Mouse (Mus musculus) thymus, postnatal 36 days (tissue): ENCODE measurements around the gene Ccdc24.

Experiments used
- DNase-seq, 2 experiments: peaks; one replicate each; pipeline ENCODE4 v3.0.0; 2022; ENCODE audit warnings: mixed read lengths in 2 of 2

The Ccdc24 gene

DNA sequence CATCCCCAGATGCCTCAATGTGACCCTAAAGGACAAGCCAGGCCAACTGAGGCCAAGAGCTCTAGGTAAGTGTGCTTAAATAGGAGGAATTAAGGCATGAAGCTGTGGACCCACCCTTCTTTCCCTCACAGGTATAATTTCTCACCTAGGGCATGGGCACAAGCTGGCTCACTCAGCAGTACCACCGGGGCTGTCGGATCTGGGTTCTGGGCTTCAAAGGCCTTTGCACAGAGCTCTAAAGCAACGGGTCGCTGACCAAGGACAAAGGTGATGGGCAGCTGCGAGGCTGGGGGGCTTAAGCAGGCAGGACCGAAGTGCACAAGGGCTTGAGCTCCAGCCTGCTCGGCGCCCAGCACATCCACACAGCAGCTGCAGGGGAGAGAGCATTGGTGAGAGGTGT lies 18.4 kb upstream of the Ccdc24 start:
- DNase-seq: no peak

DNA sequence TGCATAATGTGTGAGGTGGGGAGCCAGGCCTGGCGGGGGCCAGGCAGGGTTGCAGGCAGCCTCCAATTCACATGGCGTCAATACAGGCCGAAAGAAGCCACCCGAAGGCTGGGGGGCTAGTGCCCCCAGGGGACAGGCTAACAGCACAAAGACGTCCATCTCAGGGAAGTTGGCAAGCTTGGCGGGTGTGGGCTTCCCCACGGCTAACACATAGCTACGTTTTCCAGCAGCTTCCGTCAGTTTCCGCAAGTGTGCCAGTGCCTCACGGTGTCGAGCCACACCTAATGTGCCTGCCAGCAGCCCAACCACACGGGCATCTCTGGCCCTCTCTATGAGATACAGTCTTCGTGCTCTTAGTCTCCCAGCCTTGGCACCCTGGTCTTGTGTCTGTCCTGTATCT lies 17.7 kb upstream of the Ccdc24 start:
- DNase-seq: no peak

DNA sequence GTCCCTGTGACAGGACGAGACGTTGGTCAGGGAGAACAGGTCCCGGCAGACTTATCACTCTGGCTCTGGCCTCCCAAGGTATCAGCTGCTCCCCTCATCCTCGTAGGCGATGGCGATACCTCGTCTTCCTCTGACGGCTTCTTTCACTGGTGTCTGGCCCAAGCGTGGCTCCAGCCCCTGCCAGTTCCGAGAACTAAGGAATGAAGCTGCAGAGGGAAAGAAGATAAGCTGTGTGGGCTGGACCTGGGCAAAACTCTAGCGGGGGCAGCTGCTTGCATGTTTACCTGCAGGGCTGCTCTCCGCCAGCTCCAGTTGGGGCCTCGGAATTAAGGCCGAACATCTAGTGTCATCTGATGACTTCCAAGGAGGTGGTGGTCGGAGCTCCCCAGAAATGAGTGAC lies 17.1 kb upstream of the Ccdc24 start:
- DNase-seq: no peak

DNA sequence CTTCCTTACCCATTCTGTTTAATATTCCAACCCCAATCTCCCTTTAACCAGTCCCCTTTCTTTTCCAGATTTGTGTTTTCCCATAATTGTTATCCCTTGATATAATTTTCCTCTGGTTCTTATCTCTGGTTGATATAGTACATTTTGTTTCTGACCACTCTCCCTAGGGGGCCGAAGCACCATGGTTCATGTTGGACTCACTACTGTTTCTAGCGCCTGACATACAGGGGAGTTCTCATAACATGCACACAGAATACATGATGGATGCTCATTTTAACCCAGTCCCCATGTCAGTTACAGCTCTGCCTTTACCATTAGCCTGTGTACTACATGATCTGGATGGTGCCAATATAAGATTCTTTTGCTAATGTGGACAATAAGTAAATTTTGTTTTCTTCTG lies 15.6 kb upstream of the Ccdc24 start:
- DNase-seq: no peak

DNA sequence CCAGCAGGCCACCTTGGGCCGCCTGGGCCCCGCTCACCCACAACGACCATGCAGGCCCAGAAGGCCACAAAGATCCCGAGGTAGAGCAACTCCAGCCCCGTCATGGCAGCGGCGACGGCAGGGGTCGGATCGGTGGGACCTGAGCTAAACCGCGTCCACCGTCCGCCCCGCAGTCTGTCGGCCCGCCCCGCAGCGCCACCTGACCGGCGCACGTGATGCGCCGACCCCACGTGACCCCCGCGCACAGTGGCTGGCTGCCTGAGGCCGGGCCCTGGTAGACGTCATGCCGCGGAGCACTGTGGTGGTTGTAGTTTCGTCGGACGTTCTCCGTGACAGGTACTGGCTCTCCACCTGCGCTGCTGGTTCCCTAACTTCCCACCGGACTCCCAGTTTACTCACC lies 14.8 kb upstream of the Ccdc24 start, which contains the start of gene Atp6v0b:
Gene Atp6v0b, minus strand, starts transcription at position 201 of the 400 bp plus-strand sequence.
- peak; percentile 90 to 93 for DNase-seq

DNA sequence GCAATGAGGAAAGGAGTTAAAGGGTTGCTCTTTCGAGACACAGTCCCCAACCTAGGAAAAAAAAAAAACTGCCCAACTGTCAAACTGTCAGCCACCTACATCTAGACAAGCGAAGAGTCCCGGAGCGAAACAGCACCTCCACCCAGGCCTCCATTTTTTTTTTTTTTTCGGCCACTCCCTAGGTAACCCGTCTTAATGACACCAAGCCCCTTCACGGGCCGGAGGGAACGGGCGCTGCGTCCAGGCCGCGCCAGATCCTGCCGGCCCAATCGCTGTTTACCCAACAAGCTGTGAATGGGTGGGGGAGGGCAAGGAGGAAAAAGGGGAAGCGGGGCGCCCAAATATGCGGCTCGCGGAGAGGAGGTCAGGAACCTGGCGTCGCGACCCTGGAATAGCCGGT lies 14.3 kb upstream of the Ccdc24 start:
- no peak for DNase-seq

DNA sequence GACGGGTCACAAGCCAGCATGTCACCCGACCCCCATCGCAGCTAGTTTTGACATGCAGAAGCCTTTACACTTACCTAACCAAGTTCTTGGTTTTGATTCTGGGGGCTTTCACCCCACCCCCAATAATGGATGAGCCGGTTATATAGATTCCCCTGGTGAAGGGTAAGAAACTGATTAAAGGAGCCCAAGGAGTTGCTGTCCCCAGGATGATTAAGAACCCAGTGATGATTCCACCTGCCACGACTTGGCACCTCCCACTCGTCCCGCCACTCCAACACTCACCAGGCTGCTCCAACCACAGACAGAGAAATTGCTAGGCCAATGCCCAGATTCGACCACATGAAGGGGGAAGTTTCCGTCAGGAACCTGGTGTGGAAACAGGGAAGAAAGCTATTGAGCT lies 13.6 kb upstream of the Ccdc24 start:
- DNase-seq: no peak

DNA sequence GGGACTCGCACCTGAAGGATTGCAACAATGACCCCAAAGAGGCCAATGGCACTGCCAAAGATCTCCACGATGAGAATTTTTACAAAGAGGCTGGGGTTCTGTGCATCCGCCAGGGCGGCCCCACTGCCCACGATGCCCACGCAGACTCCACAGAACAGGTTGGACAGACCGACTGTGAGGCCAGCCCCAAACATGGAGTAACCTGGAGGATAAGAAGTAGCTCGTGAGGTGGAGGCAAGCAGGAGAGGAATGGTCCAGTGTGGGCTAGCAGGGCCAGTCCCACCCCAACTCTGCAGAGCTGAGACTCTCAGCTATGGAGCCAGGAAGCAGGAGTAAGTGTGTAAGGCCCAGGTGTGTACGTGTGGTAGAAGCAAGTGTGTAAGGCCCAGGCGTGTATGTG lies 12.7 kb upstream of the Ccdc24 start:
- DNase-seq: no peak

DNA sequence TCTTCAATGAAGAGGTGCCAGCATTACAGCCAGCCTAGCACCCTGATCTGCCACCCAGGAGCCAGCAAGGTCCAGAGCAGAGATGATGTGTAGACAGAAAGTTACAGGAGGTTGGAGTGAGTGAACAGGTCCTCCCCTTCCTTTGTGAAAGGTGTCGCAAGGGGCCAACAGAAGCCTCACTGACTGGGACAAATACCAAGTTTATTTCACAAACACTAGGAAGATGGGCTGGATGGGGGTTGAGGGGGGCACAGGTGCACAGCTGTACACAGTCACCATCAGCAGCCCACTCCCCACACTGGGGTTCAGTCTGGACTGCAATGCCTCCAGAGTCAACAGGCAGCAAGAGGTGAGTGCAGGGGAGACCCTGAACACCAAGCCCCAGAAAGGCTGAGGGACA lies 11.8 kb upstream of the Ccdc24 start:
- DNase-seq: no peak

DNA sequence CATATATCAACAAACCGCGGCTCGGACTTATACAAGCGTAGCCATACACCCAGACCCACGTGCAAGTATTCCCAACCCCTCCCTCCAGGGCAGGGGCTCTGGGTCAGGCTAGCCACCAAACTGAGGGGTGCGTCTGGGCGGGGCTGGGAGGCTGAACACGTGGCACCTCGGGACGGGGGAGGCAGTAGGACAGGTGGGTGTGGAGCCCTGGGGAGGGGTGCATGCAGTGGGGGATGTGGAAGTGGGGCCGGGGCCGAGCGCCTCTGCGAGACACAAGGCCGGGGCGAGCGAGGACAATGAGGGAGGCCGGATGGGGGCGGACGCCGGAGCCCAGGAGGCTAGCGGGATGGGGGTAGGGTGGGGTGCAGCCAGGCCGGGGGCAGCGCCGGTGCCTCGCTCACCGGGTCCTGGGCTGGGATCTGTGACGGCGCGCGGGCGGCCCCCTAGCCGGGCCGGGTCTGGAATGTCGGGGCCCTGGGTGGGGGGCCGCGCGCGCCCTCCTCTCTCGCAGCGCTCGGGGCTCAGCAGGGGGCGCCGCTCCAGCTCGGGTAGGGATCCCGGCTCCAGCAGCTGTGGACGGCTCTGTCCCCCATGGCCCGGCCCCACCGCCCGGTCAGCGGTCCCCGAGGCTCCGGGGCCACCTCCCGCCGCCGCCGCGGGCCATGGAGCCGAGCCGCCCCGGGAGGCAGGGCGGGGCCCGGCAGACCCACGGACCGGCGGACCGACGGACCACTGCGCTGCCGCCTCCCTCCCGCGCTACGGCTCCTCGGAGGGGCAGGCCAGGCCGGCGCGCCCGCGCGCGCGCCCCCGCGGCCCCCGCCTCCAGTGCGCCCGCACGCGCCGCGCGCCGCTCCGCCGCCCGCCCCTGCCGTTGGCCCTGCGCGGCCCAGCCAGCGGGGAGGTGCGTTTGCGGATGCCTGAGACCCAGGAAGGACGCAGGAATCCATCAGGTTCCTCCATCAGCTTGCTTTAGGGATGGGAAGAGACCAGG lies 10.6 kb upstream of the Ccdc24 start, which contains the start of gene B4galt2:
Gene B4galt2, minus strand, starts transcription at position 787 of the 991 bp plus-strand sequence.
- peak in 1 of 2 experiments; percentile 41 for DNase-seq

DNA sequence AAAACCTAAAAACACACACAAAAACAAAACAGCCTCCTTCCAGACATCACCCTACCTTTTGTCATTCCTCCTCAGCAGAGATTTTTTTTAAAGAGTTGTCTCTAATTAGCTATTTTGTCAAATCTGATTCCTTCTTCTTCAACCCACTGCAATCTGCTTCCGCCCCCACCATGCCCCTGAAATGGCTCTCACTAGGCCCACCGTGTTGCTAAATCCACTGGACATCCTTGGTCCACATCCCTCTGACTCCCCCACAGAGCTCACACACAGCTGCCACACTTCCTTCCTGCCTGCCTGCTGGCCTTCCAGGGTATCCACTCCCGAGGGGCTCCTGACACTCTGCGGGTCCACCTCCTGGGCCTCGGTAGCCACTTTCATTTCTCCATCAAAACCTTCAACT lies 6.3 kb upstream of the Ccdc24 start:
- no peak for DNase-seq

DNA sequence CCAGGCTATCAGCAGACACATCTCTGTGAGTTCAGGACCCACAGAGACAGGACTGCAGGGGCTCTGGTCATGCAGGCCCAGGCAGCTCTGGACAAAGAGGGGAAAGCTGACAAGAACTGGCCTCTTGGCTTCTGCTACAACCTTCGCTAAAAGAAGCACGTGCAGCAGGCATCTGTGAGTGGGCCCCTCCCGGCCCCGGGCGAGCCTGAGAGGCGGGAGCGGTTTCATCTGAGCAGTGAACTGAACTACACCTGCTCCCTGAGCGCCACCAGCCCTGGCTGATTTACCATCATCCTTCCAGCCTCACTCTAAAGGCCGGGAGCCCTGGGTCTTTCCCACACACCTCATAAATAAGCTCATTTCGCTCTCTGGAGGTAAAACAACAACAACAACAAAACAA lies 5.9 kb upstream of the Ccdc24 start:
- peak; percentile 71 to 75 for DNase-seq

DNA sequence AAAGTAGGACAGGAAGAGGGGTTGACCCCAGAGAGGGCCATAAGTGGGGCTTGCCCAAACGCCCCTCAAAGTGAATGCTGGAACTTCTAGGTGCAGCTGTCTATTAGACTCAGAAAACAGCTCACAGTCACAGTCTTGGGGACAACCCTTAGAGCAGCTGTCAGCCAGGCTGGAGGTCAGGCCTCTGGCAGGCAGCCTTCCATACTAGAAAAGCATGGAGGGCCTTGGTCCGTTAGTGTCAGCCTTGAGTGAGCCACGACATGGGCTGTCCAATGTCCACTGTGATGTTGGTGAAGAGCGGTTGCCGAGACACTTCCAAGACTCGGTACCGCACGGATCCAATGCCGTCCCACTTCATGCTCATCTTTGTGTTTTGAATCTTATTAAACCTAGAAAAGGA lies 1.3 kb upstream of the Ccdc24 start:
- DNase-seq: no peak

DNA sequence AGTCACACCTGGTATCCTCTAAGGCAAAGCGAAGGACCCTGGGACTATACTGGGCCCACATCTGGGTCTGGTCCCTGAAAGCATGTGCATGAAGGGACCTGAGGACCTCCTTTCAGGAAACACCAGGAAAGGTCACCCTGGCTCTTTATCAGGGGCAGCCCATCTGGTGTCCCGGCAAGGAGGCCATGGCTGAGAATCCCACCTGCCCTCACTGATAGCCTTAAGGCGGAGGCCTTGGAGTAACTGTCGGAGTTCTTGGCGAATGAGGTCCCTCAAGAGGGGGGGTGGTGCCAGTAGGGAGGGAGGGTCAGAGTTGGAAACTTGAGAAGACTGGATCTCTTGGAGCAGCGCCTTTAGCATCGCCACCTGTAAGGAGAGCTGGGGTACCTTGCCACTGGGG lies 570 bp downstream of the Ccdc24 start:
- DNase-seq: no peak

DNA sequence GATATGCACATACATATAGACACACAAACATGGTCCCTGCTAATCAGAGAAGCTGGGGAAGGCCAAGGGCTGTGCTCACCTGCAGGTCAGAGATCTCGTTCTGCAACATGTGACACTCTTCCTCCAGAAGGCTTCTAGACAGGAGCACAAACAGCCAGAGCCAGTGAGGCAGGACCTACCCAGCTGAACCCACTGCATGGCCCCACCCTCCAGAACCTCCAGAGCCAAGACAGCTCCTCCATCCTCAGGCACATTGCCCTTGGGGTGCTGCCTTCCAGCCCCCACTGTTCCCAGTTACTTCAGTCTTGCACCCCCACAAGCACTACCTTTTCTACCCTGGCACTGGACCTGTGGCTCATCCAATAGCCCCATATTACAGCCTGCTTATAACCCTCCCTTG lies 1.9 kb downstream of the Ccdc24 start:
- no peak for DNase-seq

DNA sequence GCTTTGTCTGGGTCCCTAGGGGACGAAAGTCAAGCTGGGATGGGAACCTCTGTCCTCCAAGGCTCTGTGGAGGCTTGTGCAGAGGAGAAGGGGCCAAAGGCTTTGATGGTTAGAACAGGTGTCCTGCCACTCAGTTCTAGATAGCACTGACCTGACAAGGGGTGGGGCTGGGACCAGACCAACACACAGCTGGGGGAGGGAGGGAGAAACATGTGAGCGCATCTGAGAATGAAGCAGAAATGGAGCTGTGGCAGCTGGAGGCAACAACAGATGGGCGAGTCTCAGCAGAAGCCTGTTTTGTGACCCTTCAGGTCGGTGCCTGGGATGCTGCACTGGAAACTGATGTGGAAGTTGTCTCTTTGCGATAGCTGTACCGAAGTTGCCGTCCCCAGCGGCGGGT lies 3.0 kb downstream of the Ccdc24 start:
- DNase-seq: no peak

DNA sequence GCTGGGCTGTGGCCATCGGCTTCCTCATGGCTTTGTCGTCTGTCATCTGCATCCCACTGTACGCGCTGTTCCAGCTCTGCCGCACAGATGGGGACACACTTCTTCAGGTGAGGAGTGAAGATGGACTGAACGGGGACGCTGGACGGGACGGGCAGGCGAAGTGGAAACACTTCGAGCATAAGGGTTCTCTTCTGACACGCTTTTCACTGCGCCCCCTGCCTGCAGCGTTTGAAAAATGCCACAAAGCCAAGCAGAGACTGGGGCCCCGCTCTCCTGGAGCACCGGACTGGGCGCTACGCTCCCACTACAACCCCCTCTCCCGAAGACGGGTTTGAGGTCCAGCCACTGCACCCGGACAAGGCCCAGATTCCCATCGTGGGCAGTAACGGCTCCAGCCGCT lies 4.5 kb downstream of the Ccdc24 start:
- DNase-seq: peak; percentile 52 to 57

DNA sequence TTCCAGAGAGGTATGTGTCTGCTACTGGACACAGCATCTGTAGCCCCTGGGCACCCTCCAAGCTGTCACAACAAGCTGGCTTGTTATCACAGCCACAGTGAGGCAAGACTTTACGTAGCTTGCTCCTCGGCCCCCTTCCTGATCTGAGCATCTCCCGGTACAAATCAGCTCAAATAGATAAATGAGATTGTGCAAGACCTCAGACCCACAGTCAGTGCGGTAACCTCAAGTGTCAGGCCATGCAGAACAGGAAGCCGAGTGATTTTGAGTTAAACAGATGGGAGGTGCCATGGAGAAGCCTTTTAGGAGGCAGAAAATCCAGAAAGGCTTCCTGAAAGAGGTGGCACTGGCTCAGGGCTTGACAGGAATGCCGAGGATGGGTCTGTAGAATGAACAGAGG lies 5.4 kb downstream of the Ccdc24 start:
- DNase-seq: no peak

DNA sequence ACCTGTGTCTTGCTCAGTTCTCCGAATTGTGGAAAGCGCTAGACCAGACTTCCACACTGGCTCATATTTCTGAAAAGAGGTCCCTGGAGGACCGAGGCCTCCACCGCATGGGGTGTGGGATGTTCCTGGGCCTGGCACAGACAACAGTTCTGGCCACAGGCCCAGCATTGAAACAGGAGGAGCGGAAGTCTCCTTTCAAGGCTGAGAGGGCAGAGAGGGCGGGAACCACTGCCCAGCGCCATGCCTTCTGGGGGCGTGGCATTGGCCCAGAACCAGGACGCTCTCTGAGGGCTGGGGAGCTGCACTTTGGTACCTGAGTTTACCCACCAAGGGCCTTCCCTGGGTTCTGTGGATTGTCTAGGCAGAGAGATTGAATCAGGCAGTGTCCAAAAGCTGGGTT lies 6.3 kb downstream of the Ccdc24 start:
- DNase-seq: no peak

DNA sequence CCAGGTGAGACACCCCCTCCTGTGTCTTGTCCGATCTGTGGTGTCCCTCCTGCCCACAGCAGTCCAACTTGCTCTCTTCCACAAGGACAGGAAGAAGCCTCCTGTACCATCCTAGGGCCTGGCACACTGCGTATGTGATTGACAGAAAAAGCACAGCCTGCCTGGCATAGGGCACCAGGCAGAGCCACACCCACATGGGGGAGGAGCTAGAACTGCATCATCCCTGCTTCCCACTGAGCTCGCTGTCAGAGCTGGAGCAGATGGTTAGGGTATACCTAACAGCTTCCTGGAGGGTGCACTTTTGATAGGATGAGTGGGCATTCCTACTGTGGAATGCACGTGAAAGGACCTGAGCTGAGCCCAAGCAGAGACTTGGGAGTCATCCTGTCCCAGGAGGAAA lies 9.5 kb downstream of the Ccdc24 start:
- no peak for DNase-seq

DNA sequence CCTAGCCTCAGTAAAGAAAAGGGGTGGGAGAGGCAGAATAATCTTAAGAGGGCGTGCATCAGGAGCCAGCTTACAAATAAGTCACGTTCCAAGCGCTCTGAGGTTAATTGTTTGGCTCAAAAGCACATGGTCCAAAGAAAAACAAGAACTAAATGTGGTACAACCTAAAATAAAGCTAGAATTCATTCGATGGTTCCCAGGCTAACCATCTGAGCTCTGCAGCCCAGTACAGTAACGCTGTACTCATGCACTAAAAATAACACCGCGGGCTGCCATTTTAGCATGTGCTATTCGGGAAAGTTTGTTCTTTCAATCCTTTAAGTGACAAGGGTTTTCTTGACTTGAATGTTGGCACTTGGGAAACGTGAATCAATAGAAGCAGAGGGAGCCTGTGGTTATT lies 11.8 kb downstream of the Ccdc24 start:
- DNase-seq: no peak

DNA sequence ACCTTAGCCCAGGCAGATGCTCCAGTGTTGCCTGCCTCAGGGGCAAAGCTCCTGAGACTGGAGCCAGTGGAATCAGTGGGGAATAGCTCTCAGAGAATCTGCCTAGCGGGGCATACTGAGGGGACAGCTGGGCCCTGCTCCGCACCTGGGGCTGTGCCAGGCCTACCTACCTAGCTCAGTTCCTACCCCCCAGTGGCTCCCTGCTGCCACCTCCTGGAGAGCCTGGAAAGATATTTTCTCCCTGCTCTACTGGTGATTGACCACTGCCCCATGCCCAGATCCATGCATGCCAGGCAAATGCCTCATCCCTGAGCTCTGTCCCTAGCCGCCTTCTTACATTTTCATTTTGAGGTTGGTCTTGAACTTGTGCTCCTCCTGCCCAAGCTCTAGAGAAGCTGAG lies 13.6 kb downstream of the Ccdc24 start:
- DNase-seq: peak; percentile 55 to 58

DNA sequence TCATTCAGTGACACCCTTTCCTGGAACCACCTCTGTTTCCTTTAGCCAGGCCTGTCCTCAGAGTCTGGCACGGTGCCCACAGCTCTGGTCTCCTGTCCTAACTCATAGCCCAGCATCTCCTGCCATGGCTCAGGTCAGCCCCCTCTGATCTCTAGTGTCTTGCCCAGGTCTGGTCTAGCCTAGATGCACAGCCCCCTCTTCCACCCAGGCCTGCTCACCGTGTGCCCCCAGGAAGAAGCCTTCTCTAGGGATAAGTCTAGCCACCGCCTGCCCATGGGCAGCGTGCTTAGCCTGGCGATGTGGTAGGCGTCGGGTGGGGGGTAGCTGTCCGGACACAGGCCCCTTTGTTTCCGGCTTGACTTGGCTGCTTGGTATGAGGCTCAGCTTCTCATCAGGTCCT lies 17.2 kb downstream of the Ccdc24 start:
- DNase-seq: no peak

DNA sequence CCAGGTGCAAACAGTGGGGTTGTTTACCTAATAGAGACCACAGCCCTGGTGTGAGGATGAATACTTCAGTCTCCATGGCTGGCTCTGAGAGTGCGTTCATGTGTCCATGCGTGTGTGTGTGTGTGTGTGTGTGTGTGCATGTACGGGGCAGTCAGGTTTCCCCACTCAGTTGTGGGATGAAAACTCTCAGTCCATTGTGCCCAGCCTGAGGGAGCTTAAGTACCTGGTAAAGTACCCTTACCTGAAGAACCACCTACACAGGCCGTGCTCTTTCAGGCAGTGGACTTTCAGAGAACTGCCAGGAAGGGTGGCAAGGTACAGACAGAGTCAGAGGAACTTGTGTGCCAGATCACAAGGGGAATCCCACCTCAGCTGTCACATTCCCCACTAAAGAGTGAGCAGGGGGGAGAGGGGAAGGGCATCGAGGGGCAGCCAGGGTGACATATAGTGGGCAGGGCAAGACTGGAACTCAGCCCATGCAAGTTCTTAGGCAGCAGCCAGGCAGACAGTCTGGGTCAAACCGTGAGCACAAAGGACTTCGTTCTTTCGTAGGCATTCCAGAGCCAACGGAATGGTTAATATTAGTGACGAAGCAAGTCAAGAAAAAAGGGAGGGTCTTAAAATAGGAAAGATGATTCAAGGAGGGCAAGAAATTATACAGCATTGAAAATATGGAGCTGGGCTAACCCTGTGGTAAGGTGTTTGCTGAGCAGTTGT lies 20.0 kb downstream of the Ccdc24 start:
- DNase-seq: no peak
